Mouse (Mus musculus): ENCODE data around the gene Adamtsl2. TPM values are rescaled to one million over a fixed set of nuclear protein-coding genes. Genes with fewer than 3 reads are reported as not detected.
A peak's percentile ranks its signal among the peaks of the same experiment; 100 is the strongest.

The Adamtsl2 gene
- 17.4 and 17.9 TPM in 2 replicates for total RNA-seq (2021)
- long read RNA-seq, transcript Adamtsl2-201 (19 exons, 3,612 nt): major isoform, 6 of 17 reads
- long read RNA-seq, partial matches to known transcripts: 10 of 17 reads
- long read RNA-seq, other reads (novel, unspliced or antisense): 0 of 17 reads

DNA sequence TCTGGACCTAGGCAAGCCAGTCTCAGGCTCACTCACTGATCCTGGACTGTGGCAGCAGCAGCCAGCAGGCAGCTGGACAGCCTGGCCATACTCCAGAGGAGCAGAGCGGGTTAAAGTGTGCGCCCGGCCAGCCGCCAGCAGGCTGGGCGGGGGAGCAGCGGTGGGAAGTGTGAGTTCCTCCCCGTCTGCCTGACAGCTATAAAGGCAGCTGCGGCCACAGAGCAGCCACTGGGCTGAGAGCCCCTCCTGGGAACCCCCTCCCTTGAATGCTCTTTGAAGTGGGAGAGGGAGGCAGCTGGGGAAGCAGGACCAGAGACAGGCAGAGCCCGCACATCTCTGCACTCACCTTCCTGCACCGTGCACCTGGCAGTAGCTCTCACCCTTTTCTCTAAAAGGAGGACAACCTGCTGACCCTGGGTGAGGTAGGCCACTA lies at the start of gene Adamtsl2:
Gene Adamtsl2 (plus strand): TSS at position 228 of the 433 bp plus-strand sequence.
- DNase-seq: peak; percentile 66

DNA sequence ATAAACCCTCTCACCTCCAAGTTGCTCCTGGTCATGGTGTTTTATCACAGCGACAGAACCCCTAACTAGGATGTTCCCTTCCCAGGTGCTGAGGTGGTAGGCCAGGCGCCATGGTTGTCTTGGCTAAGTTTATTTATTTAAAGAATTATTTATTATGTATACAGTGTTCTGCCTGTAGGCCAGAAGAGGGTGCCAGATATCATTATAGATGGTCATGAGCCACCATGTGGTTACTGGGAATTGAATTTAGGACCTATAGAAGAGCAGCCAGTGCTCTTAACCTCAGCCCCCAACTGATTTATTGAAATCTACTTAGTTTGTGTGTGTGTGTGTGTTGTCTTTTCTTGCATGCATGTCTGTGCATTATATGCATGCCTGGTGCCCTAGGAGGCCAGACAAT lies 46.8 kb upstream of the Adamtsl2 start:
- DNase-seq: no peak

DNA sequence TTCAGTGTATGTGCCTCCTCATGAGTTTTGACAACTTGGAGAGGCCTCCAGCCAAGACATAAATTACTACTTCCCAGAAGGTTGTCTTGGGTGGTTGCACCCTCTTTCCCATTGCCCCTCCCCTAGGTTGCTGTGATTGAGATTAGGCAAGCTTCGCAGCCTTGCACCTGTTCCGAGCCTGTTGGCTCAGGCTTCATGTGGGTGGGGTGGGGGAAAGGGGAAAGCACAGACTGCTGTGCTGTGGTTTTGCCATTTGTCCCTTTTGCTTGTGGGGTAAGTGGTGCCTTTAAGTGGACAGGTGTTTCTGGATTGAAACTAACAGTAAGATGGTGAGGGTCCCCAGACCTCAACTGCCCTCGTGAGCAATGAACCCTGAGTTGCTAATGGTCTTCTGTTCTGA lies 43.2 kb upstream of the Adamtsl2 start:
- DNase-seq: no peak

DNA sequence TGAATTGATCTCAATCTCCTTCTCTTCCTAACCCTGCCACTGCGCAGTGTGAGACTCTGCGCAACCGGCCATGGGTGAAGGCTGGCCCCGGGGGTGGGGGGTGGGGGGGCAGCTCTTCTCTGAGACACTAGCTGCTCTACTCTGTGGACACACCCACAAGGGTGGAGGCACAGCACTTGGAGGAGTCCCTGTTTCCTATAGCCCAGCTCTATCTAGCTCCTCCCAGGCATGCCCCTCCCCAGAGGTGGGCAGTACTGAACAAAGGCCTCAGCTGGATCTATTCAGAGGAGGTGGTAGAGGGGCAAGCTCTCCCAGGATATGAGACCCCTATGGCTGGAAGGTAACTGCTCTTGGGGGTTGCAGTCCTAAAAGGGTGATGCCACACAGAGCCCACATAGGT lies 42.2 kb upstream of the Adamtsl2 start:
- no peak for DNase-seq

DNA sequence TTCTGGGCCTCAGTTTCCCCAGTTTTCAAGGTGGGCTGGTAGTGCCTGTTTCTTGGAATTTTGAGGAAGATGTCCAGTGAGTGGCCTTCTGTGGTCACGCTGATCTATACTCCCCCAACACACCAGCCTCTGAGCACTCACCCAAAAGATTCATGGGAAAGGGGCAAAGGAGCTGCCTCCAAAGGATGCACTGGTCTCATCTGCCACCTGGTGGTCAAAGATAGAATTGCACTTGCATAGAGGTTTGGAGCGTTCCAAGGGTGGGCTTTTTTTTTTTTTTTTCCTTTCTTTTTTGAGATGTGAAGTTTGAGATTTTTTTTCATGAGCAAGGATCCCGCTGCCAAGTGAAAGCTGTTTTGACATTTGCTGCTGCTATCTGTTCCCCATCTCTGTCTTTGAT lies 40.6 kb upstream of the Adamtsl2 start:
- DNase-seq: peak; percentile 53

DNA sequence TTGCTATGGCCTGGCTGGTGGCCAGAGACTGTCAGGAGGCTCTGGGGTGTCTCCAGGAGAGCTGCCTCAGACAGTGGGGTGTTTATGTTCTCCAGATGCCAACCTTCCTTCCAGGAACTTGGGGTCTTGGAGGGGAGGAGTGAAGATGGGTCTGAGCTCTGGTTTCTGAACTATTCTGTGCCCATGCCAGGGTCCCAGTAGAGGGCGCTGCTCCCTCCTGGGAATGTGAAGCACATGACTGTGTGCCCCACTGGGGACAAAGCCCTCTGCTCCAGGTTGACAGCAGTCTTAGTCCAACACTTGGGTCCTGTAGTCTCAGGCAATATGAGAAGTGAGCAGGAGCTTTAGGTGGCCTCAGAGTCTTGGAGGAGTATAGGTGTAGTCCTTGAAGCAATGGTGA lies 39.9 kb upstream of the Adamtsl2 start:
- no peak for DNase-seq

DNA sequence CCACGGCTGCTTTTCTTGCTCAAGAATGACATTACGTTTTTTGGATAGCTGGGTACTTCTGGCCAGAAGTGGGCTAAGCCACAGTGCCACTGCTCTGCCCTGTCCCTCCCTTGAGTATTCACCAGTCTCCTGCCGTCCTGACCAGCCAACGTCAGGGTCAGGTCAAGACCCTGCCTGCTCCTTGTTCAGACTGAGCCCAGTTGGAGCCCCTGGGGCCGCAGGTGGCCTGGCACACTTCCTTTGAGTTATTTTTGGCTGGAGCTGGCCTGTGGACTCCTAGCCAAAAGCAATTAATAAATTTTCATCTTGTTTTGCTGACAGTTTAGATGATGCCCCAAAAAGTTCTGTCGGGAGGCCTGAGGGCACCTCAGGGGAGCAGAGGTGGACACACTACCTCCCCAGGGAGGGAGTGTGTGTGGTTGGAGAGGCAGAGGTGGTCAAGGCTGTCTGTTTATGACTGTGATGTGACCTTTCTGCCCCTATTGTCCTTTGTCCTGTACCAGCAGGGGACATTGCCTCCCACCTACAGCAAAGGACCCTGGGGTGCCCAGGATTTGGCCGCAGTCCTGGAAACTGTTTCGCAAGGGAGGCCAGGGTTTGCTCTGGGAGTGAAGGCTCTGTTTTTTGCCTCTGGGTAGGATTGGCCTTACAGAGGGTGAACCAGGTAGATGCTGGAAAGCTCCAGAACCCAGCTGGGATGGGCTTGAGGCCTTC lies 36.9 kb upstream of the Adamtsl2 start:
- peak; percentile 47 for DNase-seq

DNA sequence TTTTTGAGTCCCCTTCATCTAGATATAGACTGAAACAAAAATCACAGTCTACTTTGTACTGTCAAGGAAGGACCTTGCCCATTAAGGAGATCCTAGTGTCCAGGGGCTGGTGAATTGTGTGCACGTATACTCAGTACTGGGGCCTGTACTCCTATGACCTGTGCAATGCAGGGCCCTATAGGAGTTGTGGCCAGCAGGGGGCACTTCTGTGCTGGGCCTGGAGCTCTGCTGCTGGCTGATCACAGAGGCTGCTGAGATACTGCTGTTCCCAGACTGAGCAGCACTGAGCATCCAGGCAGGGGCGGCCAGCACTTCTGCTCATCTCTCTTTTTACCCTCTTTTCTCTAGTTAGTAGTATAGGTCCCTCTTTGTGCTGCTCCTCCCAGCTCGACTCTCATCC lies 35.7 kb upstream of the Adamtsl2 start:
- DNase-seq: peak; percentile 84

DNA sequence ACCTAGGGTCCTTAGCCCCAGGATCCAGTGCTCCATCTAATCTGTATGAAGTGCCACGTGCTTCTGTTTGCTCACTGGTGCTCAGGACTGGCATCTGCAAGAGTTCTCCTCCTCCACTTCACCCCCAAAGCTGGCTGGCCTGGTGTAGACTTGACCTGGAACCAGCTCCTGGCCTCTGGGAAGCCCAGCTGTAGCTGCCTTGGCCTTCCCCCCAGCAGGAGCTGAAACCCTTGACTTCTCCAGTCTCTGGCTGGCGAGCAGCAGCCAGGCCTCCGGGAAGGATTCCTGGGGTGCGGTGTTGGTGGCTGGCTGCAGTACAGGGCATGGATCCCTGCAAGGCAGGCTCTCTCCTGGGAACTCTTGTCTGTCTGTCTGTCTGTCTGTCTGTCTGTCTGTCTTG lies 35.0 kb upstream of the Adamtsl2 start:
- peak; percentile 15 for DNase-seq

DNA sequence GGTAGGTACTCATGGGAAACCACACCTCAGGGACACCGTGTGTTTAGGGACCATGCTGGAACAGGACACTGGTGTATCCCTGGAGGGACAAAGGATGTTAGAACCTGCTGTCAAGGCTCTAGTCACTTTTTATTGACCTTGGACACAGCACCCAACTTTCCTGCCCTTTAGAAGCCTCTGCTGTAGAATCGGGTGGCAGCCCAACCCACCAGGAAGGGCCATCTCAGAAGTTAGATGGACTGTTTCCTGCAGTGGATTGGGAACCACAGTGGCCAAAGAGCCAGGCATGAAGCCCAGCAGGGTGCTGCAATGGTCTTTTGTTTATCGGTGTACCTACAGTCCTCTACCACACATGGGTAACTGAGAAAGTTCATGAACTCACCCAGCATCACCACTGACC lies 34.5 kb upstream of the Adamtsl2 start:
- DNase-seq: no peak

DNA sequence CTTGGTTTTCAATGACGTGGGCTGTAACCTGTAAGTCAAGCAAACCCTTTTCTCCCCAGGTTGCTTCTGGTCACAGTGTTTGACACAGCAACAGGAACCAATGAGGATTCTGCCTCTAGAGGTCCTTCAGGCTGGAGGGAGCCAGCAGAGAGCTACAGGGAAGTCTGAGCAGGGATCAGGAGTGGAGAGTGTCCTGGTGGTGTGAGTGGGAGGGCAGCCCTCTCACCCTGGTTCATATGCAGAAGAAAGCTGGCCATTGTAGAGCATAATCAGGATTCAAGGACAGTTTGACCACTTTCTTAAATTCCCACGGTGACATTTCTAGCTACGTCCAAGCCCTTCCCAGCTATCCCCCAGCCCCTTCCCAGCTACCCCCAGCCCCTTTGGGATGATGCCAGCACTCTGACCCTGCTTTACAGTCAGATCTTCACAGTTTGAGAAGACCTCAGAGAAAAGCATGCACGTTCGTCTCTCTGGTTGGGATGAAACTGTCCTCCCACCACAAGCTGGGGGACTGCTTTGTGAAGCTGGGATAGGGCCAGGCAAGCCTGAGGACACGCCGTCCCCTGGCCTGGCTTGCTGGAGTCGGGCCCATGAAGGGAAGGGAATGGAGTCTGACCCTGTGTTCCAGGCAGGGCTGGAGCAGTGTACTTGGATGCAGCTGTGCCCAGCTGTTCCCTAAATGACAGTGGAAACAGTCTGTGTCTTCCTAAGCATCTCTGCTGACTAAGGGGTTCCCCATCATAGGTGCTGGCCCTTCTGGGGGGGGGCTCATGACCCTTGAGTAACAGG lies 33.0 kb upstream of the Adamtsl2 start:
- no peak for DNase-seq

DNA sequence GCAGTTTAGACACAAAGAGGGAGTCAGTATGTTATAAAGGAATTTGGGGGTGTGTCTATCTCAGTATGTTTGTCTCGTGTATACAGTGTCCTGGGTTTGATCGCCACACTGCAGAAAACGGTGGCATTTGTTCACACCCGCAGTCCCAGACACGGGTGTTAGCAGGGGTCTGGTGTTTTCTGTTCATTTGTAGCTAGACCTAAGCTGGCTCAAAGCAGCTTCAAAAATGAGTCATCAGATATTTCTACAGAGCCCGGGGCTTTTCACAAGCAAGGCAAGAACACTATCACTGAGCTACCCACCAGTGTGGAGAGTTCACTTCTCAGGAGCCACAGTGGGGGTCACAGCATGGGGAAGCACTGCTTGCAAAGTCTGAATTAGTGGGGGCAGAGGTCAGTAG lies 29.8 kb upstream of the Adamtsl2 start:
- no peak for DNase-seq

DNA sequence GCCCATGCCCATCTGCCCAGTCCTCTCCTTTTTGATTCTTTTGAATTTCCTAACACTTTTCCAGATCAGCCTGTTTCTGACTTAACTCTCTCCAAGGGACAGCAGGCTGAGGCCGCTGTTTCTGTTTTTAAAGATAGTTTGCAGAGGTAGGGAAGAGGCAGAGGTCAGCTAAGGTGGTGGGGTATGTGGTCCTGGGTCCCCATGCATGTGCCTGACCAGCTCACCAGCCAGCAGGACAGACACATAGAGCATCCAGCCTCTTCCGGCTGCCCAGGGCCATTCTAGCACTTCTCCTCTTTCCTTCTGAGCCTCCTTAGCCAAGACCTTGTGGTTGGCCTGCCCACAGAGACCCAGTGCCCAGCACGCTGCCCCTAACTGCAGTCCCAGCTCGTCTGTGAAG lies 20.9 kb upstream of the Adamtsl2 start:
- DNase-seq: no peak

DNA sequence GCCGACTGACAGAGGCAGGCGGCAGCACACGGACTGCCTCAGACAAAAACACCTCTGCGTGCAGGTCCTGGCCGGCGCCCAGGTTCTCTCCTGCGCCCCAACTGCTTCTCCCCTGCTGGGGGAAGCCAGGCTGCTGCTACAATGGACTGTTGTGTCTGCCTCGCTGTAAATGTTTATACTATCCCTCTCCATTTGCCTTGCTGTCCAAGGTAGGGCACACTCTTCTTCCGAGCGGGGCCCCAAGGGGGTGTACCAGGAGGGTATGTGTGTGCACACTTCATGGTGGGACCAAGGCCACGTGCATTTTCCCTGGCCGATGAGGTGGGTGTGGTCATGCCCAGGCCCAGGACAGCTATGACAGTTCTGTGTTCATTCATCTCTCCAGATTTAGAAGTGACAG lies 20.4 kb upstream of the Adamtsl2 start:
- DNase-seq: no peak

DNA sequence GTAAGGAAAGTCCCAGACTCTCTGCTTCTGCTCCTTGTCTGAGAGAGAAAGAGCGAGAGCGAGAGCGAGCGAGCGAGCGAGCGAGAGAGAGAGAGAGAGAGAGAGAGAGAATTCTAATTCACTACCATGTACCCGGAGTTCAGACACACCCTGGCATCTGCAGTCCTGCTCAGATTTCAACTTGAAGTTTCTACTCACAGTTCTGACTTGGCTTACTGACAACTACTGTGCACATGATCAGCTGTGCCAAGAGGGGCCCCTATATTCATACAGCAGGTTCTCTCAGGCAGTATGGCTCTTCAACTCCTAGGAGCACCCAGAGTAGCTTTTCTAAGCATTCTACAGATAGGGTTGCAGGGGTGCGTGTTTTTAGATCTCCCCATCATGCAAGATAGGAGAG lies 20.0 kb upstream of the Adamtsl2 start:
- no peak for DNase-seq

DNA sequence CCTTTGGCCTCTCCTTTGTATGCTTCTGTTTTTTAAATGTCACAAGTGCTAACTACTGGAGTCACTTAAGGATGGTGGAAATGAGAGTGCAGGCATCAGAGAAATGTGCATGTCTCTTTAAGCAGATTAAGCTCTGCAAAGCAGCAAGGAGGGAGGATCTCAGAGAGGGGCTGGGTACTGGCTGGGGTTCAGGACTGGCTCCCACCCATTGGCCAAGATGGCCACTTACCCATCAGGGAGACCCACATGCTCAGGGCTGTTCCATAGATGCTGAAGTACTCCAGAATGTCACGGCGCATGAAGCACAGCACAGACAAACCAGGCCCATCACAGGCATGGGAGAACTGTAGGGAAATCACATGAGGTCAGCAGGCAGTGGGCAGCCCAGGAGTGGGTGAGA lies 12.1 kb upstream of the Adamtsl2 start:
- no peak for DNase-seq

DNA sequence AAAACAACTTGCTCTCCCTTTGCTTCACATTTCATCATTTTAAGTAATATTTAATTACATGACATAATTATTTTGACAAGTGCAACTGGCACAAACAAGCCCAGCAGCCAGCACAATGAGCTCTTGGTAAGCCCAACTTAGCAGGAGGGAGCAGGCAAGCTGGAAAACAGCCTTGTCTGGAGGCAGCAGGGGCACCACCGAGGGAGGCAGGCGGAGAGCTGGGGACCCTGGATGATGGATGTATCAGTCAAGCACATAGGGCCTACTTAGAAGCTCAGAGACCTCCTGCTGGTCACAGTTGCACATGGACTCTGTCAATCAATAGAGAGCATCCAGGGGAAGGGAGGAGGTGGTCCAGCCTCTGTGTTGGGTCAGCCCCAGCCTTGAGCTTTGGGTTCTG lies 11.2 kb upstream of the Adamtsl2 start:
- no peak for DNase-seq

DNA sequence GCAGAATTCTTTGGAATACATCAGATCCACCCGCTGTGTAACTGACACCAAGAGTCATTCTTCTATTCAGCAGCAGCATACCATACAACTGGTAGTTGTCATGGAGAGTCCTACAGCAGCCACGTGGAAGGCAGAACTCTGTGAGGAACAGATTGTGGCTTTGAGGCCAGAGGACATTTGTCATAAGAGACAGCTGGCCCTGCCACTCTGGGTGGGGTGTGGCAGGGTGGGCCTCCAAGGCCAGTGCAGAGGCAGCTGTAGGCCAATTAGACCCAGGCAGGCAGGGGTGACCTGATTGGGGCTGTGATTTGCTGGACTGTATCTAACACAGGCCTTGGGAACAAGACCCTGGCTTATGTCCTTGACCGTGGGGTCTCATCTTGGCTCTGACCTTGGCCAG lies 9.5 kb upstream of the Adamtsl2 start:
- DNase-seq: no peak

DNA sequence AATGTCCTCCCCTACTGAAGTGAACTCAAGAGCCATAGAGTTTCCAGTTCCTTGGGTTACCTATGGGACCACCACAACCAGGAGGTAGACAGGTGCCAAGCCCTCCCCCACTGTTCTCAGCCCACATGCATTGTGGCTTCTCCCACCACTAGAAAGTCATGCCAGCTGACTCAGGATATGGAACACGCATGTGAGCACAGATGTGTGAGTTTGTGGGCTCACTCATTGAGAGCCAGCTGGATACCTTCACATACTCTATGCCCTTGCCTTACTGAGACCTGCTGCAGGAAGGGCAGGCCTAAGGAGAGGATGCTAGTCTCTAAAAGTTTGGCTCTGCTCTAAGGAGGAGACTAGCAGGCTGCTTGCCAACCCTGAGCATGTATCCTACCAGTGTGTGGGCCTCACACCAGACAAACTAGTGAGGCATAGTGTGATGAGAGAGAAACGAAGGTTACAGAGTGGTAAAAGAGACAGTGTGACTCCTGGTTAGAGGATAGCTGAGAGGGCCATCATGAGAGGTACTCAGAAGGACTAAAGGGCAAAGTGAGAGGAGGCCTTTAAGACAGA lies 8.8 kb upstream of the Adamtsl2 start:
- no peak for DNase-seq

DNA sequence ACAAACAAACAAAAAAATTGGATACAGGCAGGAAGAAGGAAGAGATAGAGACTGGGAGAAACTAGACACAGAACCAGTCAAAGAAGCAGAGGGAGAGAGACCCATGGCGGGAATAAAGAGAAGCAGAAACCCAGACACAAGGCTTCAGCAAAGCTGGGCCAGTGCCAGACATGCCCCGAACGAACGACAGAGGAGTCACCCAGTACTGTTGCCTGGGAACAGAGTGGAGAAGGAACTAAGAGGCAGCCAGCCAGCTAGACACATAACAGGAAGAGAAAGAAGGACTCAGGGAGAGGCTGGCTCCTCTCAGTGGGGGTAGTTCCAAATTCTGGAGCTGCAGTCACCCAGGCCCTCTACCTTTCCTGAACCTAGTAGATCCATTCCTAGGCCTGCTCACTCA lies 8.0 kb upstream of the Adamtsl2 start:
- DNase-seq: peak; percentile 82

DNA sequence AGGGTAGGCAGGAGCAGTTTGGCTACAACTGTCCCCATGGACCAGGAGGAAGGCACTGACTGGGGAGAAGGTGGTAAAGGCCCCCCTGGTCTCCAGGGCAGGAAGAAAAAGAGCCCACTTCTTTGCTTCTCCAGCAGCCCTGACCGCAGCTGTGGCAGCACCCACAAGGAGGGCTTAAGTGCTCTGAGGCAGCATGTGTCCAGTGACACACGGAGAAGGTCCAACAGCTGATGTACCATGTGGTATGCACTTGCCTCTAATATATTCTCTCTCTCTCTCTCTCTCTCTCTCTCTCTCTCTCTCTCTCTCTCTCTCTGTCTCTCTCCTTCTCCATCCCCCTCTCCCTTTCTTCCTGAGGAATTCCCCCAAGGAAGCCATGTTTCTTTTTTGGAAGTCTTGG lies 7.2 kb upstream of the Adamtsl2 start, which contains the start of gene Mymk:
Gene Mymk (minus strand): TSS at position 202 of the 400 bp plus-strand sequence.
- no peak for DNase-seq

DNA sequence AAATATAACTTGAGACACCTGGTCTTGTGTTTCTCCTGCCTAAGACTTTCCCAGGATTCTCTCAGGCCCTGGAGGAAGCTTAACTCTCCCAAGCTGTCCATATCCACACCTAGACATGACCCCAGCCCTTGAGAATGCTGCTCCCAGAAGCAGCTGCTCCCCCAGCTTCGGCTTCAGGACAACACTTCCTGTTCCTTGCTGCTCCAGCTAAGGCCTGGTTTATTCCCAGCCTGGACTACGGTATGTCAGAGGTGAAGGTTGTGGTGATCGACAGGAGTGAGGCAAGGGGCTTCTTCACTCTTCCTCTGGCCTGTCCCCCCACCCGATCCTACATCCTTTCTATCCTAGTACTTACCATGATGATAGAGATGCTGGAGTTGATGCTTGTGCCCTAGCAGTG lies 5.8 kb upstream of the Adamtsl2 start:
- no peak for DNase-seq

DNA sequence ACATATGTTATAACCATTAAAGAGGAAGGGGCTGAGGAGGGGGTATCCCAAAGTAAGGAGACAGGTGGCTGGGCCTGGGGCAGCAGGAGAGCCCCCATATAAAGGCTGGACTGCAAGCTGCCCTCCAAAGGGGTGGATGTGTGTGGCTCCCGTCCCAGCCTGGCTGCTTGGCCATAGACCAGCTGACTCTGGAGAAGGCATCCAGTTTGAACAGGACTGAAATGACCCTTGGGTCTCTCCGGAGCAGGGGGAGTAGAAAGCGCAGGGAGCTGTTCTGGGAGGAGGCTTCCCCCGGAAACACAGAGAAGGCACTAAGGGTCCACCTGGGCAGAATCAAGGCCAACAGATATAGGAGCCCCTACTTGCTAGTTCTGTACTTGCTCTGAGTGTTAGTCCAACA lies 4.4 kb upstream of the Adamtsl2 start:
- peak; percentile 26 for DNase-seq

Data from adrenal gland, postnatal 25 days (tissue).